Mouse (Mus musculus): ENCODE measurements around the gene Gm17428. TPM values are rescaled to one million over a fixed set of nuclear protein-coding genes. Genes with fewer than 3 reads are reported as not detected.
"Not testable (repeated sequence)": the region's sequence is repeated elsewhere in the genome, so short reads cannot be mapped to it uniquely, and the experiment has no call there.

The Gm17428 gene
- polyA plus RNA-seq, 1 experiment = not detected

- no peak for DNase-seq
- WGBS = 81% methylated on average over 9 of the region's 9 CpGs
- no peak for TF ChIP-seq CTCF (IDR thresholded peaks at IDR 0.05; ENCODE audit: insufficient read depth, low read length)
- no peak for TF ChIP-seq POLR2A (IDR thresholded peaks at IDR 0.05; ENCODE audit: borderline replicate concordance, extremely low read depth, low read depth, low read length)
- Histone ChIP-seq H3K4me1 (ENCODE audit: control insufficient read depth, insufficient read depth, low read length) (no peaks in the 10 kb centered on the region), H3K4me3 (replicated peaks; ENCODE audit: extremely low read depth, low read depth, low read length) (no peak overlapping the region)
Observed at GRCm38 (mm10) chr14:54948781-54949180, 28.0 kb upstream of the Gm17428 start.

DNA sequence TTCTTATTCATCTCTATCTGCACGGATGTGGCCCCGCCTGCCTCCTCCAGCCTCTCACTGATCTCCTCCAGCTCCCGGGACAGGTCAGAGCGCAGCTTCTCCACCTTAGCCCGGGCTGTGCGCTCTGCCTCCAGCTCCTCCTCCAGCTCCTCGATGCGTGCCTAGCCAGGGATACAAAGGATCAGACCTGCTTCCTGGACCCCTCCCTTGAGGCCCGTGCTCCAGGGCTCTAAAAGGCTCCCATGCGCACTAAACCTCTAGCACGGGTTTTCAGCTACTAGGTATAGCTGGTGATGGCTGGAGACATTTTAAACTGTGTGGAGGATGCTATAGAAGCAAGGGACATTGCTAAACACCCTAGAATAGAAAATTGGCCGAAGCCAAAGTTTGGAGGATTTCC, 26.2 kb upstream of the Gm17428 start:
- TF ChIP-seq POLR2A (IDR thresholded peaks at IDR 0.05; ENCODE audit: borderline replicate concordance, extremely low read depth, low read depth, low read length) (no peak), CTCF (IDR thresholded peaks at IDR 0.05; ENCODE audit: insufficient read depth, low read length) (no peak)
- WGBS = 55% methylated on average over 12 of the region's 12 CpGs
- Histone ChIP-seq H3K4me1 (ENCODE audit: control insufficient read depth, insufficient read depth, low read length) (no peaks in the 10 kb centered on the region), H3K4me3 (replicated peaks; ENCODE audit: extremely low read depth, low read depth, low read length) (no peak overlapping the region)
- DNase-seq = no peak

- no peak overlapping the region for H3K4me3 ChIP-seq (replicated peaks; ENCODE audit: extremely low read depth, low read depth, low read length)
- WGBS = 86% methylated on average over 6 of the region's 6 CpGs
Observed at GRCm38 (mm10) chr14:54951587-54951986, 25.1 kb upstream of the Gm17428 start.

GRCm38 (mm10) chr14:54953664-54954206, 23.0 kb upstream of the Gm17428 start:
- Histone ChIP-seq H3K4me1 (ENCODE audit: control insufficient read depth, insufficient read depth, low read length) (no peaks in the 10 kb centered on the region), H3K4me3 (replicated peaks; ENCODE audit: extremely low read depth, low read depth, low read length) (no peak overlapping the region)
- WGBS = 88% methylated on average over 8 of the region's 8 CpGs
- no peak for DNase-seq
- no peak for TF ChIP-seq CTCF (IDR thresholded peaks at IDR 0.05; ENCODE audit: insufficient read depth, low read length)
- TF ChIP-seq POLR2A (IDR thresholded peaks at IDR 0.05; ENCODE audit: borderline replicate concordance, extremely low read depth, low read depth, low read length) = no peak

More at GRCm38 (mm10) chr14:54951587-54951986, 25.1 kb upstream of the Gm17428 start:
- TF ChIP-seq CTCF (IDR thresholded peaks at IDR 0.05; ENCODE audit: insufficient read depth, low read length) (no peak), POLR2A (IDR thresholded peaks at IDR 0.05; ENCODE audit: borderline replicate concordance, extremely low read depth, low read depth, low read length) (no peak)
- DNase-seq = no peak
- no peaks in the 10 kb centered on the region for H3K4me1 ChIP-seq (ENCODE audit: control insufficient read depth, insufficient read depth, low read length)

- DNase-seq = no peak
- TF ChIP-seq CTCF (IDR thresholded peaks at IDR 0.05; ENCODE audit: insufficient read depth, low read length) (no peak), POLR2A (IDR thresholded peaks at IDR 0.05; ENCODE audit: borderline replicate concordance, extremely low read depth, low read depth, low read length) (no peak)
- no peaks in the 10 kb centered on the region for H3K4me1 ChIP-seq (ENCODE audit: control insufficient read depth, insufficient read depth, low read length)
- 82% methylated on average over 3 of the region's 3 CpGs for WGBS
- no peak overlapping the region for H3K4me3 ChIP-seq (replicated peaks; ENCODE audit: extremely low read depth, low read depth, low read length)
Observed at GRCm38 (mm10) chr14:54954474-54954873, 22.3 kb upstream of the Gm17428 start.

DNA sequence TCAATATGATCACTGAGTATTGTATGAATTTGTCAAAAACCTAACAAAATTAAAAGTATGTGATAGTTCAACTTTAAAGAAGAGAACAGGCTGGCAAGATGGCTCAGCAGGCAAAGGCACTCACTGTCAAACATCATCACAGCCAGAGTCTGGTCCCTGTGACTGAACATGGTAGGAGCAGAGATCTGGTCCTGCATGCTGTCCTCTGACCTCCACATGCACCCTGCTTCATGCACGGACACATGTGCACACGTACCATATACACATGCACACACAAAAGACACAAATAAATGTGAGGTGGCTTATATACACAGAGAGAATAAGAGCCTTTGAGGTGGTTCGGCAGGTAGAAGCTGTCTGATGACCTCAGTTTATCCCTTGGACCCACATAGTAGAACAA, 21.3 kb upstream of the Gm17428 start:
- no peaks in the 10 kb centered on the region for H3K4me1 ChIP-seq (ENCODE audit: control insufficient read depth, insufficient read depth, low read length)
- no peak for DNase-seq
- 64% methylated on average over 3 of the region's 3 CpGs for WGBS
- TF ChIP-seq POLR2A (IDR thresholded peaks at IDR 0.05; ENCODE audit: borderline replicate concordance, extremely low read depth, low read depth, low read length) = no peak
- H3K4me3 ChIP-seq (replicated peaks; ENCODE audit: extremely low read depth, low read depth, low read length) = no peak overlapping the region

DNA sequence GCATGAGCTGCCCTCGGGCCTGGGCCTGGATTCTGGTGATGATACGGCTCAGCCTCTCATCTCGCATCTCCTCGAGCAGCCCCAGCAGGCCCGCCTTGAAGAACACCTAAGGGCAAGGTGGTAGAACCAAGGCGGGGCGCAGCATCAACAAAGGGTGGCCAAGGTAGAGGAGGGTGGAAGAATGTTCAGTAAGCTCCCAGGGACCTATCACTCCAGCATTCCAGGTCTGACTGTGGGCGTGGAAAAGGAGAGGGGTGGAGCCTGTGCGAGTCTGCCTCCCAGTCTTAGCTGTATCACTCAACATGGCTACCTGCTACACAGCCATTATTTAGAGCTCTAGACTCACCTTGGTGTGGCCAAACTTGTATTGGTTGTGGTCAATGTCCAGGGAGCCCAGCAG, 20.2 kb upstream of the Gm17428 start:
- H3K4me3 ChIP-seq (replicated peaks; ENCODE audit: extremely low read depth, low read depth, low read length) = no peak overlapping the region
- DNase-seq = no peak

DNA sequence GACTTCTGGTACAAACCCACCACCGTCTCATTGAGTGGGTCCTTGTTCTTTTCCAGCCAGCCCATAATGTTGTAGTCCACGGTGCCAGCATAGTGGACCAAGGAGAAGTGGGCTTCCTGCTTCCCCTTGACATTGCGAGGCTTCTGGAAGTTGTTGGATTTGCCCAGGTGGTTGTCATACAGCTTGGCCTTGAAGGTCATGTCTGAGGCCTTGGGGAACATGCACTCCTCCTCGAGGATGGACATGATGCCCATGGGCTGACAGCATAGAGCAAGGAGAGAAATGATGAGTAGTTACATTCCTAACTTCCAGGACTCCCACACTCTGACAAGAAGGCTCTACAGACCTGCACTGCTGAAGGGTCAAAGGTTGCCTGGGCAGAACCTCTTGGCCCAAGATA, 18.2 kb upstream of the Gm17428 start:
- H3K4me3 ChIP-seq (replicated peaks; ENCODE audit: extremely low read depth, low read depth, low read length) = no peak overlapping the region
- H3K4me1 ChIP-seq (ENCODE audit: control insufficient read depth, insufficient read depth, low read length) = no peaks in the 10 kb centered on the region
- 77% methylated on average over 4 of the region's 4 CpGs for WGBS
- DNase-seq = no peak
- TF ChIP-seq CTCF (IDR thresholded peaks at IDR 0.05; ENCODE audit: insufficient read depth, low read length) (no peak), POLR2A (IDR thresholded peaks at IDR 0.05; ENCODE audit: borderline replicate concordance, extremely low read depth, low read depth, low read length) (no peak)

More for the DNA sequence above, 20.2 kb upstream of the Gm17428 start:
- no peak for TF ChIP-seq POLR2A (IDR thresholded peaks at IDR 0.05; ENCODE audit: borderline replicate concordance, extremely low read depth, low read depth, low read length)
- no peaks in the 10 kb centered on the region for H3K4me1 ChIP-seq (ENCODE audit: control insufficient read depth, insufficient read depth, low read length)
- 83% methylated on average over 9 of the region's 9 CpGs for WGBS

DNA sequence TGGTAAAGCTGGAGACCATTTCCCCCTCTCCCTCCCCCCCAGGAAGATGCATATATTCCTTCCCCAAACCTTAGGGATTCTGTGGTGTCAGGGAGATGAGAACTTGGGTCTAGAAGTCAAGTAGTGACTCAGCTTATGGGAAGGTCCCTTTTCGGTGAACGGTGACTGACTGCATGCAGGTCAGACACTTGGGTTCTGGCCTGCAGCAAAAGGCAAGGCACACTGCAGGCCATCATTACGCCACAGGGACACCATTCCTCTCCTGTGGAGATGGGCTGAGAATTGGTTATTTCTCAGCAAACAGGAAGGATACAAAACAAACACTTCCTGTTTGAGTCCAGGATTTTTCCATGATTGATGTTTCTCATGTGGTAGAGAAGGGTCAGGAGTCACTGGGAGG, 17.5 kb upstream of the Gm17428 start:
- H3K4me3 ChIP-seq (replicated peaks; ENCODE audit: extremely low read depth, low read depth, low read length) = no peak overlapping the region
- WGBS = 74% methylated on average over 3 of the region's 3 CpGs
- TF ChIP-seq POLR2A (IDR thresholded peaks at IDR 0.05; ENCODE audit: borderline replicate concordance, extremely low read depth, low read depth, low read length) (no peak), CTCF (IDR thresholded peaks at IDR 0.05; ENCODE audit: insufficient read depth, low read length) (no peak)
- no peak for DNase-seq
- no peaks in the 10 kb centered on the region for H3K4me1 ChIP-seq (ENCODE audit: control insufficient read depth, insufficient read depth, low read length)

DNA sequence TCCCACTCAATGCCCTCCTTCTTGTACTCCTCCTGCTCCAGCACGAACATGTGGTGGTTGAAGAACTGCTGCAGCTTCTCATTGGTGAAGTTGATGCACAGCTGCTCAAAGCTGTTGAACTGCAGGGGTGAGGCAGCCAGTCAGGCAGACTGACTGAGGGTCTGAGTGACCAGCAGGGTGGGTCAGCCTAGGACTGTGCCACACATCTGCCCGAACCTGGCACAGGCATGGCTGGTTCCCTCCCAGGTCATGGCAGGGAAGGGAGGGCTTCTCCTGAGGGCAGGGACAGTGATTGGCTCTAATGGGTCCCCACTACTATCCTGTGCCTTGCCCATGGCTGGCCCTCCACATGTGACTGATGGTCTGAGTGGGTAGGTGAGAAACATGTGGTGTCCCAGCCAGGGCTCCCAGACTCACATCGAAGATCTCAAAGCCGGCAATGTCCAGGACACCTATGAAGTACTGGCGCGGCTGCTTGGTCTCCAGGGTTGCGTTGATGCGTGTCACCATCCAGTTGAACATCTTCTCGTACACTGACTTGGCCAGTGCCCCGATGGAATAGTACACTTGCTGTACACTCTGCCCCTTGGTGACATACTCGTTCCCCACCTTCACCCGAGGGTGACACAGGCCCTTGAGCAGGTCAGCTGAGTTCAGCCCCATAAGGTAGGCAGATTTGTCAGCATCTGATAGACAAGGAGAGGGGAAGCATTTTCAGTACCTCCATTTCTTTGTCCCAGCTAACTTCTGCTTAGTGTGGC, 16.7 kb upstream of the Gm17428 start:
- WGBS = 86% methylated on average over 12 of the region's 12 CpGs
- H3K4me3 ChIP-seq (replicated peaks; ENCODE audit: extremely low read depth, low read depth, low read length) = not testable (repeated sequence)

More for the DNA sequence above, 16.7 kb upstream of the Gm17428 start:
- not testable (repeated sequence) for DNase-seq; H3K4me1 ChIP-seq (ENCODE audit: control insufficient read depth, insufficient read depth, low read length)
